Mouse (Mus musculus) embryonic fibroblast, embryonic 13.5 days (primary cell): ENCODE measurements at regions not wholly inside any gene's neighbourhood (a gene's known extent, or its start where the extent isn't known, plus 50 kb on each side); places are given as distances from the start of the nearest gene placed in this dataset.

Source experiments
- CTCF ChIP-seq: IDR thresholded peaks from 2 replicates; pipeline ENCODE4 v1.5.1; 2011; ENCODE audit warnings: mild to moderate bottlenecking, control low read depth, low read length, moderate library complexity, borderline replicate concordance; ENCODE audit not compliant: insufficient read depth
- POLR2A ChIP-seq: IDR thresholded peaks from 2 replicates; pipeline ENCODE4 v1.6.1; 2011; ENCODE audit warnings: low read depth, mild to moderate bottlenecking, control low read depth, low read length, moderate library complexity

- TF ChIP-seq CTCF (no peak), POLR2A (no peak)
Measured at GRCm38 (mm10) chr16:86694497-86694896, 659.5 kb upstream of the N6amt1 start.
